Mouse (Mus musculus) bone marrow macrophage, adult 2 months (primary cell): Measurements from ENCODE around the gene Kcnn4. TPM values are rescaled to one million over a fixed set of nuclear protein-coding genes. Genes with fewer than 3 reads are reported as not detected.
A peak's percentile ranks its signal among the peaks of the same experiment; 100 is the strongest.

Experiments used
- H3K27ac ChIP-seq: 2 replicates; pipeline ENCODE4 v1.5.1; 2012; ENCODE audit warnings: low read depth, low read length; ENCODE audit not compliant: insufficient read depth
- H3K4me1 ChIP-seq: 2 replicates; pipeline ENCODE4 v1.6.1; 2012; ENCODE audit warnings: low read length; ENCODE audit not compliant: control insufficient read depth, insufficient read depth
- H3K4me3 ChIP-seq: 2 replicates; pipeline ENCODE4 v1.5.1; 2012; ENCODE audit warnings: mild to moderate bottlenecking, low read length, moderate library complexity; ENCODE audit not compliant: insufficient read depth
- CTCF ChIP-seq: IDR thresholded peaks from 2 replicates; pipeline ENCODE4 v1.5.1; 2012; ENCODE audit warnings: low read depth, mild to moderate bottlenecking, low read length, moderate library complexity
- POLR2A ChIP-seq: IDR thresholded peaks from 2 replicates; pipeline ENCODE4 v1.6.1; 2012; ENCODE audit warnings: mild to moderate bottlenecking, low read depth, low read length, borderline replicate concordance
- polyA plus RNA-seq: library from polyadenylated mRNA; stranded (reverse); fragments of >200 nt; gene quantifications from 2 replicates; pipeline ENCODE4 v1.2.4, GENCODE M21; 2012; ENCODE audit not compliant: missing spikeins, insufficient read depth, insufficient read length

Gene Kcnn4
- polyA plus RNA-seq, 1 experiment = 51.4 TPM

DNA sequence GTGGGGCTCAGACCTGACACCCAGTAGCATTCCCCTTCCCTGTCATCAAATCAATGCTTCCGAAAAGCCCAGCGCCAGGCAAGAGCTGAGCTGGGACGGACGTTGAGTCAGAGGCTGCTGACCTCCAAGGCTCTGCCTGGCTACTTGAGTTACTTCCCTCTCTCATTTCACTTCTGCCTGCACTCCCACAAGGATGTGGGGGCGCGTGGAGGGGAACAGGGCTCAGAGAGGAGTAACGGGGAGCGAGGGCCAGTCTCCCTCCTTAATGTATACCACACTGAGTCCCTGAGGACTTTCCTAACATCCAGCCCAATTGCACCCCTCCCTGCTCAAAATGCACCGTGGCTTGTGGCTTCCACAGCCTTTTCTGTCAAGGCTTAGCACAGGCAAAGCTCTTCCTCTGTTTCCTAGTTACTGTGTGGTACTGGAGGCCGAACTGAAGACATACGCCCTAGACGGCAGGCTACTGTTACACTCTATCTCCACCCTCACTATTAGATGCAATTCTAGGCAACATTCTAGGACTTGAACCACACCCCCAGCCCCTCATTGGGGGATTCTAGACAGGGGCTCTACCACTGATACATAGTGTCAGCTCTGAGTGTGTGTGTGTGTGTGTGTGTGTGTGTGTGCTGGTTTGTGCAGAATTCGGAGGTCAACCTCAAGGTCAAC, 19.6 kb downstream of the Kcnn4 start:
- TF ChIP-seq CTCF = no peak
- TF ChIP-seq POLR2A = no peak
- H3K27ac ChIP-seq = peak overlapping the region; percentile 98
- H3K4me3 ChIP-seq = peak overlapping the region; percentile 16
- peaks cover 77% of the 10 kb centered on the region for H3K4me1 ChIP-seq

DNA sequence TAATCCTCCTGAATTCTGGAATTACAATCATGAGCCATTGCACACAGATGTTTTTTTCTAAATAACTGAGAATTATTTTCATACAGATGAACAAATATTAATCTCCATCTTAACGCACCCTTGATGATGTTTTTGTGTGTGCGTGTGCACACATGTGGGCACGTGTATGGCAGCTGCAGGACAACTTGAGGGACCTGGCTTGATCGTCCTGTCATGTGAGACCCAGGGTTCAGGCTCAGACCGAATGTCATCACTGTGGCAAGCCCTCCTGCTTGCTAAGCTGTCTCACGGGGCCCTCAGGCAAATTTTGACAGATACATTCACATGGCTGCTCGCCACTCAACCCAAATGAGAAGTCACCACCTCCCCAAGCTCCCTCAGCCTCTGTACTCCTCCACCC, 20.4 kb downstream of the Kcnn4 start:
- TF ChIP-seq CTCF (no peak), POLR2A (no peak)
- H3K27ac ChIP-seq = peak overlapping the region; percentile 98
- H3K4me3 ChIP-seq = peak overlapping the region; percentile 36
- H3K4me1 ChIP-seq = peaks cover 77% of the 10 kb centered on the region

DNA sequence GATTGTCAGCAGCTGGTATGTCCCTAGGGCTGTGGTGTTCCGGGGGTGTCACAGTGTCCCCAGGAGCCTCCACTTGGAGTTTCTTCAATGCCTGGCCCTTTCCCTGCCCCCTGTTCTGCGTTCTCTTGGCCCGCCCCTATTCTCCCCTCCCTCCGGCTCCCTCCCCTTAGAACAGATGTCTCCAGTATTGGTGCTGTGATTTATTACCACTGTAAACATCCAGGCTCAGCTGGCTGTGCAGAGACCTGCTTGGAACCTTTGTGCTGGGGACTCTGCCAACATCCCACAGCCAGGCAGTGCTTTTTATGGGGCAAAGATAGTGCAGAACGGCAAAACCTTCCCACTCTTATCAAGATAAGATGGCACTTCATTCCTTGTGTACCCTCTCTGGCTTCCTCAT, 21.0 kb downstream of the Kcnn4 start:
- H3K27ac ChIP-seq = peak overlapping the region; percentile 86
- H3K4me1 ChIP-seq = peaks cover 76% of the 10 kb centered on the region
- TF ChIP-seq POLR2A = no peak
- no peak for TF ChIP-seq CTCF
- H3K4me3 ChIP-seq = peak overlapping the region; percentile 37

DNA sequence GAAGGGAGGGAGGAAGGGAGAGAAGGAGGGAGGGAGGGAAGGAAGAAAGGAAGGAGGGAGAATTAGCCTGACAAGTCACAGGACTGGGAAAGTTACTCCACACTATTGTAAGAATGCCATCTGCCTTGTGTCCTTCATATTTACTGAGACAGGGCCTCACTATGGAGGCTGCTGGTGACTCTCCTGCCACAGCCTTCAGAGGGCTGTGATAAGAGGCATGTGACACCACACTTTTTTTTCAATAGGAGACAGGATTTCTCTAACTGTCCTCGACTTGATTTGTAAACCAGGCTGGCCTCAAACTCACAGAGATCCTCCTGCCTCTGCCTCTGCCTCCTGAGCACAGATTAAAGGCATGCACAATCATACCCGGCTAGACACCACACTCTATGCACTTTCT, 21.6 kb downstream of the Kcnn4 start:
- TF ChIP-seq CTCF = no peak
- TF ChIP-seq POLR2A = no peak
- peaks cover 73% of the 10 kb centered on the region for H3K4me1 ChIP-seq

DNA sequence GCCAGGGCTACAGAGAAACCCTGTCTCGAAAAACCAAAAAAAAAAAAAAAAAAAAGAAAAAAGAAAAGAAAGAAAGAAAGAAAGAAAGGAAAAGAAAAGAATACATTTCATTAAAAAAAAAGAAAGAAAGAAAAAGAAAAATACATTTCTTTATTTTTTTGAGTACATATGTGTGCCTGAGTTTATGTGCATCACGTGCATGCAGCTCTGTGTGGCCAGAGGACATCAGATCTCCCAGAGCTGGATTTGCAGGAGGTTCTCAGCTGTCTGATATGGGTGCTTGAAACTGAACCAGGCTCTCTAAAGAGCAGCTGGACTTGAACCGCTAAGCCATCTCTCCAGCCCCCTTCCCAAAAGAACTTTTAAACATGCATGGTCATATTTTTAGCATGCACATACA, 24.0 kb downstream of the Kcnn4 start:
- TF ChIP-seq CTCF = no peak
- no peak for TF ChIP-seq POLR2A
- peak overlapping the region; percentile 54 for H3K4me3 ChIP-seq
- peaks cover 57% of the 10 kb centered on the region for H3K4me1 ChIP-seq
- H3K27ac ChIP-seq = peak overlapping the region; percentile 87

More for the DNA sequence above, 21.6 kb downstream of the Kcnn4 start:
- H3K4me3 ChIP-seq = peak overlapping the region; percentile 37; the same call in 1 of the 2 replicates
- H3K27ac ChIP-seq = peak overlapping the region; percentile 86

DNA sequence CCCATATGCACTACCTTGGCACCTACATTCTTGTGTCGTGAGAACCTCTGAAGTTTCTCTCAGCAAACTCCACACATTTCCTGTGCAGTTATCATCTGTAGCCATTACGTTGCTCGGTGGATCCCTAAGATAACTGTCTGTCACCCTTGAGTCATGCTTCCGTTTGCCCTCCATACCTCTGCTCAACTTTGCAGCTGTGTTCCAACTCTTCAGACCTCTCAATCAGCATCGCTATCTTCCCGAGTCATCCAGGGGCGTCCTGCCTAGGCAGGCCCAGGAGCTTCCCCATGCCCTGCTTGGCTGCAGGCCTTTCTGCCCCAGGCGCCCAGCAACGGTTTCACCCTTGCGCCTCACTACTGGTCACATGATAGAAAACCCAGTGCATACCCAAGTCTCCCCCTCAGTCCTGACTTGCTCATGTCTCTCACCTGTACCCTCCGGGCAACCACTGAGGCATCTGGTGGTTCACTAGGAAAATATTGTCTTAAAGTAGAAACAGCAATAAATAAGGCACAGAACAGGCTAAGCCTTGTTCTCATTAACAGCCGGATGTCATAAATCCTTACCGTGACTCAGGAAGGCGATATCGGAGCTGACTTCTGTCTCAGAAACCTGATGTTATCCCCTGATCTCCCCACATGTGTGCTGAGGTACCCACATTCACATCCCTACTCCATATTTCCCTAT, 24.6 kb downstream of the Kcnn4 start:
- peak overlapping the region; percentile 54 for H3K4me3 ChIP-seq
- peaks cover 55% of the 10 kb centered on the region for H3K4me1 ChIP-seq
- peak overlapping the region; percentile 87 for H3K27ac ChIP-seq
- TF ChIP-seq POLR2A (no peak), CTCF (no peak)

DNA sequence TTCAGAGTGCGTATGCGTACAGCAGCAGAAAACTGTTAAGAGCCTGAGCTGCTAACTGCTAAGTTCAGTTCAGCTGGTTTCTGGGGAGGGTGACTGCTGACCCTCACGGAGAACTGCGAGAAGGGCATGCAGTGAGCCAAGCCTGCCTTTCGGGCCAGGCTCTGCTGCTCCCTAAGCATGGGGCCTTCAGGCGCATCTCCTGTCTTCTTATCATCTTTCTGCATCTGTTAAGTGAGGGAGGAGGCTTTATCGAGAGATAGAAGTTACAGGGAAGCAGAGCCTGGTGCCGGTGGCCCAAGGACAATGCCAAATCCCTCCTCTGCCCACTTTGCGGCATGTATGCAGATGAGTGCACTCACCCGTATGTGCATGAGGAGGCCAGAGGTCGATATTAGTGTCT, 26.8 kb downstream of the Kcnn4 start:
- Histone ChIP-seq H3K4me3 (no peak overlapping the region), H3K27ac (no peak overlapping the region), H3K4me1 (peaks cover 47% of the 10 kb centered on the region)
- TF ChIP-seq CTCF = no peak
- no peak for TF ChIP-seq POLR2A

DNA sequence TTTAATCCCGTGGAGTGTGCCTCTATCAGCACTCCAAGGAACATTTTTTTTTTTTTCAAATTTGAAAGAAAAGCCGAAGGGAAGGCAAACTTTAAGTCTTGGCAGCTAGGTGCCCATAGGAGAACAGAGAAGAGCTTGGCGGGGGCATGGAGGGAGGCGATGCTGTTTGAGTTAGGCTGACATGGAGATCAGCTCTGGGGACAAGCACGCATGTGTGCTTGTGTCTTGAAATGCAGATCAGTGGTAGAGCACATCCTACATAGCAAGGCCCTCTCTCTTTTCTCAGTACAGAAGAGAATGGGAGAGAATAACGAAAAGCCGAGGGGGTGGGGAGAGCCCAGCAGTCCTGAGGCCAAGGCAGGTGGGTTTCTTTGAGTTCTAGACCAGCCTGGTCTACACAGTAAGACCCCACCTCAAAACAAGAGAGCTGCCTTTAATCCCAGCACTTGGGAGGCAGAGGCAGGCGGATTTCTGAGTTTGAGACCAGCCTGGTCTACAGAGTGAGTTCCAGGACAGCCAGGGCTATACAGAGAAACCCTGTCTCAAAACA, 28.4 kb downstream of the Kcnn4 start:
- Histone ChIP-seq H3K4me3 (peak overlapping the region; percentile 75), H3K4me1 (peaks cover 33% of the 10 kb centered on the region), H3K27ac (peak overlapping the region; percentile 90)
- no peak for TF ChIP-seq POLR2A
- TF ChIP-seq CTCF = no peak

DNA sequence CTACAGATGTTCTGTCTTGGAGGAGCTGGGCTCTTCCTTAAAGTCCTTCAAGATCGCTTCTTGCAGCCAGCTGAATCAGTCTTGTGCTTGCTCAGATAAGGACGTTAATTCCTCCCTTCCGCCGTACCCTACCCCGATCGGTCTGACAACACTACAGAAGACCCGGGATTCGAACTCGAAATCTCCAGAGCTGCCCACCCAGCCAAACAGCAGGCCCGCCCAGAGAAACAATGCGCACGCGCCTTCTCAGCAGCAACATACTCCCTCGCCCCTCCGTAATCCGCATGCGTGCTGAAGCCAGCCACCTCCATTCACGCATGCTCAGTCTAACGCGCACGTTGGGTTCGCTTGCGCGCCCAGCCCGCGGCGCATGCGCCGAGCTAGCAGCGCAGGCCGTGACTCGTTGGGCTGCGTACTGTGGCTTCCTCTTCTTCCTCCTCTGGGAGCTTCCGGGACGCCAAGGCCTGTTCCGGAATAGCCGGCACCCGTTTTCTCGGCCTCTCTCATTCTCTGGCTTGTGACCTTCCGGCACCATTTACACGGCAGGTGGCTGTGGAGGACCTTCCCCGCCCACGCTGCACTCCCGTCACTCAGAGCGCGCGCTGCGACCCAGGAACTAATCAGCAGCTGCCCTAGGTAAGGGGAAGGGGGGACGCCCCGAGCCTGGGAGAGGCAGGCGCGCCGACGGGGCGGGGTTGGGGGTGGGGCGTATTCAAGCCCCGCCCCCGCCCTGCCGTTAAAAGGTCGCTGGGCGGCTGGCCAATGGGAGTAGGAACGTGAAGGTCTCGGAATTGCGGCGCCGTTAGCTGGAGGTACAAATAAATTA, 29.4 kb downstream of the Kcnn4 start, which contains the start of gene Smg9:
Gene Smg9 (plus strand): TSS at position 364 of the 826 bp plus-strand sequence.
- Histone ChIP-seq H3K4me3 (peak within 1 kb of the TSS; percentile 75), H3K27ac (peak within 1 kb of the TSS; percentile 95), H3K4me1 (peaks cover 26% of the 10 kb centered on the region)
- TF ChIP-seq POLR2A = peak; percentile 79
- TF ChIP-seq CTCF = no peak
